Mouse (Mus musculus) lung, adult 2 months (tissue): ENCODE measurements around the gene Ankrd53.

Experiments
- CTCF ChIP-seq: fragments of 200-500 bp; IDR thresholded peaks from 2 replicates; pipeline ENCODE4 v1.5.1; 2011; ENCODE audit warnings: mild to moderate bottlenecking, low read length, control low read depth; ENCODE audit not compliant: insufficient read depth
- POLR2A ChIP-seq: fragments of 200-500 bp; IDR thresholded peaks from 2 replicates; pipeline ENCODE4 v1.6.1; 2011; ENCODE audit warnings: low read depth, mild to moderate bottlenecking, control low read depth, low read length, borderline replicate concordance; ENCODE audit errors: extremely low read depth

GRCm38 (mm10) chr6:83743212-83743611, 19.2 kb upstream of the Ankrd53 start:
- TF ChIP-seq CTCF = no peak
- TF ChIP-seq POLR2A = no peak
